Mouse (Mus musculus): ENCODE results near the gene Mtr. TPM values are rescaled to one million over a fixed set of nuclear protein-coding genes. Genes with fewer than 3 reads are reported as not detected.

The Mtr gene
- total RNA-seq (2021) = 10 to 100 TPM; 19.5 to 19.8 TPM

DNA sequence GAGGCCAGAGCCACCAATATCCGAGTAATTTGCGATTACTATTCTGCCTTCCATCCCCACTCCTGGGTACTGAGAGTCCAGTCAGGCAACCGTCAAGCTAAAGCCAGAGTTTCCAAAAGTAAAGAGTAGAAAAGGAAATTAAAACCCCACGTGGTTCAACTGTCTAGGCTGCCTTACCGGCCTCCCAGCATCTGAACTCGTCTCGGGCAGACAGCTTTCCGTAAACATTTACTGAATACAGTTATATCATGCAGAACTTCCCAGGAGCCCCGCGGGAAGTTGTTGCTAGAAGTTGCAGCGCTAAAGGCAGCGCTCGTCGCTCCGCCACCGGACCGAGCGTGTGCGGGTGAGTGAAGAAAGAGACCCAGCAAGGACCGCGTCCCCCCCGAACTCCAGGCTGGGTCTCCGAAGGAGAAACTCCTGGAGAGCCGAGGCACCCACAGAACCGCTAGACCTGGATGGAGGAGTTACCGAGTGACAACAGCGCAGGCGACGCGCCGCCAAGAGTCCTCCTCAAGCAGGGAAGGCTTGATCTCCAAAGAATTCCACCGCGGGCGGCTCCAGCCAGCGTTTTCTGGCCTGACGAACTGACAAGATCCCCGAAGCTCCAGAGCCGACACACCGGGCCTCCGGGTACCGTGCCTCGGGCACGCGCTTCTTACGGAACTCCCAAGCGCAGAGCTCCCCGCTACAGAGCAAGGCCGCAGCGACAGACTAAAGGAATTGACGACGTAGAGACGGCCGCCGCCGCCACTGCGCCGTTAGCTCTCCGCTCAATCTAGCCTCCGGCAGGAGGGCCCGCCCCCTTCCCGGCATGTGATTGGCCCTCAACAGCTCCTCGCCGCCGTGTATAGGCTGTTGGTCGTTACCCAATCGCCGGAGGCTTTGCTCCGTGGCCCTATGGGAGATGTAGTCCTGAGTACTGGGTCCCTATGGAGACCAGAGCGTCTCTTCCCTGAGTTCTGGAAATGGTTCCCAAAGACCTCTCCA lies at the start of gene Mtr:
Gene Mtr (minus strand): TSS at position 723 of the 990 bp plus-strand sequence.
- DNase-seq = peak; percentile 93 to 94

DNA sequence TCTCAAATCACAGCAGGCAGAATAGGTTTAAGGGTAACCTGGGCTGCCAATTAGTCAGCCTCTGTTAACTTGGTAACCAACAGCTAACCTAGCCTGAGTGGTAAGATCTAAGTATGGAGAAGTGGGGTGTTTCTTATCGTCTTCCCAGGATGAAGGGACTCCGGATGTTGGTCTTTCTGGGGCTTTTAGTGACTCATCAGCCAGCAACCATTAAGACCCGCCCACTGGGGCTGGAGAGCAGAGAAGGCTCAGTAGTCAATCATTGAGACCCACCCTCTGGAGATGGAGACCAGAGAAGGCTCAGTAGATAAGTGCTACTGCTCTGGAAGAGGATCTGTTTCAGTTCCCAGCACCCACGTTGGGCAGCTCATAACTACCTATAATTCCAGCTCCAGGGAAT lies 49.4 kb upstream of the Mtr start:
- DNase-seq = no peak

DNA sequence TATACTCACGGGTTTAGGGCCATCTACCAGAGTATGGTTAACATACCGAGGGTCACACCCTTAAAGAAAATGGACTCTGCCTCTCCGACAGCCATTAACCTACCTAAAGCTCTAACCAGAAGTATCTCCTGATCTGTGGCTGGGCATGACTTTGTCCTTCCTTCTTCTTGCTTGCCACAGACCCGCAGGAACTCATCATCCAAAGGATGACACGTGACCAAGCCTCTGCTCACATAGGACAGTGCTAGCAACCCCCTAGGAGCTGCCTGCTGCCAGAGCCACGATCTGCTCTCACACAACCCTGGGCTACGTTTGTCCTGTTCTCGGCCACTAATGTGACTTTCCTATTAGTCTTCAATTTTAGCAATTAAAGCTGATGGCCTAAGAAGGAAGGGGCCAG lies 47.6 kb upstream of the Mtr start:
- DNase-seq = no peak

DNA sequence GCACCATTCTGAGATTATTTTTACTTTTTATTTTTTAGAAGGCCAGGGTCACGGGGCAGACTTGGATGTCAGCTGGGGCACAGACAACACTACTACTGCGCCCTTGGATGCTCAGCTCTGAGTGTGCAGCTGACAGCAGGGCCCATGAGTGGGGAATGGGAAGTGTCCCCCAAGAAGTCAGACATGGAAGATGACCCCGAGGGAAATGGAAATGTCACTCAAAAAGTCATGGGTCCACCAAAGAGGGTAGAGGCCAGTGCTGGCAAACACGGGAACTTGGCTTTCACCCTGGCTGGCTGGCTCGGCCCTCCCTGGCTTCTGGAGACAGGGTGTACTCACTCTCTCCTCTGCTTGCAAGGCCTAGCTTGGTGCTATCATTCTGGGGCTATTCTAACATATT lies 47.1 kb upstream of the Mtr start:
- DNase-seq = no peak

DNA sequence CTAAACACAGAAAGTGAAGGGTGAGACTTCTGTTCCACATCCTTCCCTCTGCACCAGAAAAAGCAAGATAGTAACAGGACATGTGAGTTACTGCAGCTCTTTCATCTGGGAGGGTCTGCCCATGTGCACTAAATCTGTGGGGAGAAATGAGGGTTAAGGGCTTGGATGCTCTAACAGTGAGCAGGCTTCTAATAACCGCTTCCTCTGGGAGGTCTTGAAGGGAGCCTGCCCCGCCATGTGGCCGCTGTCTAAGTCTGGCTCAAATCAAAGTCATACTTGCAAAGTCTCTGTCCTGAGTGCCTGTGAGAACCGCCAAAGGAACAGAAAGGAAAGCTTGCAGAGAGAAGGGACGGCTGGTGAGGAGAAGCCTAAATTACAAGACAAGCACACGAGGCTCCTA lies 39.9 kb upstream of the Mtr start:
- no peak for DNase-seq

DNA sequence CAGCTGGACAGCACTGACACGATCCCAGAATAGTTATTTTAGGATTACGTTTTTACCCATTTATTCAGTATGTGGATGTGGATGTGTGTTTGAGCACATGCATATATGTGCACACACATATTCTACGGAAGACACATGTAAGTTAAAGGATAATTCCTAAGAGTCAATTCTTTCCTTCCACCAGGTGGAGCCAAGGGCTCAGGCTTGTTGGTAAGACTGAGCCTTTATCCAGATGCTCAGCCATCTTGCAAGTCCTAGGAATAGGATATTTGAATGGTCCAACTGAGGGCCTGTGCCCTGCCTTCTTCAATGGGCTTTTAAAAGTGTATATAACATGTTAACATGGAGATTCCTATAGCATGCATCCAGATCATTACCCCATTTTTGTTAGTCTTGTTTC lies 38.8 kb upstream of the Mtr start:
- DNase-seq = peak in 1 of 2 experiments; percentile 27

DNA sequence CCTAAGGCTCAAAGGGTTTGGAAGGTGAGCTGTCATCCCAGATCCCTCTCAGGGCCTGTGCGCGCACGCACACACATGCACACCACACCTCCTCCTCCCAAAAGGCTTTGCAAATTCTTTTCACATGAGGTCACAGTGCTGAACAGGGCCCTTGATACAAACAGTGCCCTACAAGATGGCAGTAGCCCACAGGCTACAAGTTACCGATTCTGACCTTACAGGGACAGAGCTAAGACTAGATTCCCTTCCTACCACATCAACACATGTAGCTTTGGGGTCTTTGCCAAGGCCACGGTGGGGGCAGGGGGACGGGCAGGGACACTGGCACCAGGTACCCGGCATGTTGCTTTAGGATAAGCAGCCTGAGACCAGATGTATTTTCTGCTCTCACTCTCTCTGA lies 35.9 kb upstream of the Mtr start:
- DNase-seq = no peak

DNA sequence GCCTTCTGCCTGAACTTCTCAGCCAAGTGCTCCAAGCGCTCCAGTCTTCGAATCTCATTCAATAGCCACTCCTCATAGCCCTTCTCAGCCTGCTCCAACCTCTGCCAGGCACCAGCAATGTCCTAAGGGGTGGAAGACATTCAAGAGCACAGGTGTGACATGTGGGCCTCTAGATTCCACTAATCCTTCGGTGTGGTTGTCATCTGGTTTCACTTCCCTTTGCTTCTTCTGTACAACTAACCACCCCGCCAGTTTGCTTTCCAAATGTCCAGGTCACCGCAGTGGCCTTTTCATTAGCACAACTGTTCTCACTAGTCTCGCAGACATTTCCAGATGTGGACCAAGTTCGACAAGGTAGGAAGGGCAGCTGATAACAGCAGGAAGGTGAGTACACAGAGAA lies 32.8 kb upstream of the Mtr start:
- no peak for DNase-seq

DNA sequence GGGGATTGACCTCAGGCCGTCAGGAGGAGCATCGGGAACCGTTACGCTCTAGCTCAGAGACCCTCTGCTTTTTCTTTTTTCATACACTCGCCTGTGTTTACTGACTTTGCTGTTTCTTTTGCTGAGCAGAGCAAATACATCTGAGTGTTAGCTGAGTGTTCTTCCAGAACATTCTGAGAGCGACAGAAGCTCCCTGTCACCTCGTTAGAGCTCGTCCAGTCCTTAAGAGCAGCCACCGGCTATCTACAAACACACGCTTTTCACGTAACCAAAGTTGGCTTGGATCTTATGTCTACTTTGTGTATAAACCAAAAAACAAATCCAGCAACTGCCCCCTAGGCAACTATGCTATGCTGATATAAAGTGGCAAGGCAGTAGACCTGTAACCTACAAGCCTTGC lies 26.6 kb upstream of the Mtr start:
- no peak for DNase-seq

DNA sequence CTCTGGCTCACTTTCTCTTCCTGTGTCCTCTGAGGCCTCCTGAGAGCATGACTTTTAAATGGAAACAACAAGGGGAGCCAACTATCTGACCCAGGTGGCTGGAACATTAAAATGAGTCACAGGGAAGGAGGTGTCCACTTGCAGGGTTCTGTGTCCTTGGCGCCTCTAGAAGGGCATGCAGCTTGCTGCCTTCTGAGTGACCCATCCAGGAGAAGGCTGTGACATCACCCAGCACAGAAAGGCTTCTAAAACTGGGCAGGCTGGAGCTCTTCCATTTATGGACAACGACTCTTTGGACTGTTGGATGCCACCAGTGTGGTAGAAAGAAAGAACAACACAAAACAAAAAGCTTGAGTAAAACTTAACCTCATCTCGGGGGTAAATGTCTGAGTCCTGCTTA lies 25.9 kb upstream of the Mtr start:
- no peak for DNase-seq

DNA sequence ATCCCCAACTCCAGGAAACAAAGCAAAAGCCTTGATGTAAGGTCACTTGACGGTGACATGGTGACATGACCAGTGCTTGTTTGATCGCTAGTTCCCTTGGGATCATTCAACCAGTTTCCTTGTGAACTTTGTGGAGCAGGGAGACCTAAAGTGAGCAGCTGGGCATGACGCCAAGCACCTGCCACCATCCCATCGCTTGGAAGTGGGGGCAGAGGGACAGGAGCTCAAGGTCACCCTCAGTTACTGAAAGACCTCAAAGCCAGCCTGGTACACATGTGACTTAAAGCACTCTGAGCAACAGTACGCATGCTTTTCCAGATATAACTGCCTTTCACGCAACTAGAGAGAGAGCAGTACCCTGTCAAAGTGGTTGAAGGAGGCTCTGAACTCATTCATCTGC lies 16.8 kb upstream of the Mtr start:
- DNase-seq = no peak

DNA sequence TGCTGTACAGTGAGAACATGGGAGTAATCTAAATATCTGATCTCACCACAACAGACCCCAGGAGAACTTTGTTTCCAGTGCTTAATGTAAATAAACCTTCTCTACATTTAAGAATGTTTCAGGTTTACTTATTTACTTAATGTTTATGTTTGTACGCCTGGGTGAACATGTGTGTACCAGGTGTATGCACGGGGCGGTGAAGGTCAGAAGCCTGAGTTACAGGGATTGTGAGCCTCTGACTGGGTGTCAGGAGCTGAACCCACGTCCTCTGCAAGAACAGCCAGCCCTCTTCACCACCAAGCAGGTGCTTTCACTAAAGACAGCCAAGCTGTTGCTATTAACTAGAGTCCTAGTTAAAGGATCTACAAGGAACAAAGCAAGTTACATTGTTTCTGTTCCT lies 16.3 kb upstream of the Mtr start:
- DNase-seq = no peak

DNA sequence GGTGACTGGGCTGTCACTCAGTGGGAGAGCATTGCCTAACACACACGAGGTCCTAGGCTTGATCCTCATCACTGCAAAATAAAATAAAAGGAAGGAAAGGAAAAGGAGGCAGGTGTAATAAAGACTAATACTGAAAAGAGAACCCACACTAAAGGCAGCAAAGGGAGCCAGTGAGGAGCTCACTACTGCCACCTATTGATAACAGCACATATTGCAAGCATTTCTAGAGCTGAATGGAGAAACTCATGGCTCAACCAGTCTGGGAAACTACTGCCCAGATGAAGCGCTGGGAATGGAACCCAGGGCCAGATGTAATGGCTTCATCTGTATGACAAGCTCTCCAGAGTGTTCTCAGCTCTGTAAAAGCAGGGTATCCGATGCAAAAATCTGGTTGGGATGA lies 15.0 kb upstream of the Mtr start:
- DNase-seq = peak in 1 of 2 experiments; percentile 18

DNA sequence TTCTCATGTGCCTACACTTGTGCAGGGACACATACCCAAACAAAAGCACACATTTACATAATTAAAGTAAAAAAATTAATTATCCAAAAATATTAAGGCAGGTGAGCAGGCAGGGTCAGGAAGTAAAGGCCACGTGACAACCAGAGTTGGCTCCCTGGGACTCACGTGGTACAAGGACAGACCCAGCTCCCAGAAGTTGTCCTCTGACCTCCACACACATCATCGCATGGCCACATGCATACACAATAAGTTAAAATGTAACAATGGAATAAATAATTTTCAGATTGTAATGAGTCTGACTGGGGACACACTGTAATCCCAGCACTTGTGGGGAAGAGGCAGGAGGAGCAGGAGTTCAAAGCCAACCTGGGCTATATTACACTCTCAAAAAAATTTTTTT lies 10.1 kb upstream of the Mtr start:
- DNase-seq = no peak

DNA sequence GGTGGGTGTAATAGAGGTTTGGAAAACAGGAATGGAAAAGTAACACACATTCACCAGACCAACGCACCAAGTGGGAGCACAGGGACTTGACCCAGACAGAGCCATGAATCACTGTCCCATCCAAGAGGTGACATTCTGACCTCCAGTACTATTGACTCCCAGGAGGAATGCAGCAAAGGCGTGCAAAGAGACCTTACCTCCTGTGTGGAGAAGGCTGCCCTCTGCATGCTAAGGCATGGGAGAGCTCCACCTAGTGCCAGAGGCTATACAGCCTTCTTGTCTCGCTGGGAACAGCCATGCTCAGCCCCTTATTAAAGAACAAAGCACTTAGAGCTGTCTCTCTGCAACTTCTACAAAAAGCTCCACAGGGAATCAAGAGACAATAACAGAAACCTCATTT lies 9.2 kb upstream of the Mtr start:
- DNase-seq = no peak

DNA sequence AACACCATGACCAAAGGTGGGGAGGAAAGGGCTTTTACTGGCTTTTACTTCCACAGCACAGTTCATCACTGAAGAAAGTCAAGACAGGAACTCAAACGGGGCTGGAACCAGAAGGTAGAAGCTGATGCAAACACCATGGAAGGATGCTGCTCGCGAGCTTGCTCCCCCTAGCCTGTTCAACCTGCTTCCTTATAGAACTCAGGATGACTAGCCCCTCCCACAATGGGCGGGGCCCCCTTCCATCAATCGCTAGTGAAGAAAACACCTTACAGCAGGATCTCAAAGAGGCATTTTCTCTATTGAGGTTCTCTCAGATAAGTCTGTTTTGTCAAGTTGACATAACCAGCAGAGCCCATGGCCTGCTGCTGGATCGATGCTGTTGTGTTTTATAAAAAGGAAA lies 6.1 kb upstream of the Mtr start:
- no peak for DNase-seq

DNA sequence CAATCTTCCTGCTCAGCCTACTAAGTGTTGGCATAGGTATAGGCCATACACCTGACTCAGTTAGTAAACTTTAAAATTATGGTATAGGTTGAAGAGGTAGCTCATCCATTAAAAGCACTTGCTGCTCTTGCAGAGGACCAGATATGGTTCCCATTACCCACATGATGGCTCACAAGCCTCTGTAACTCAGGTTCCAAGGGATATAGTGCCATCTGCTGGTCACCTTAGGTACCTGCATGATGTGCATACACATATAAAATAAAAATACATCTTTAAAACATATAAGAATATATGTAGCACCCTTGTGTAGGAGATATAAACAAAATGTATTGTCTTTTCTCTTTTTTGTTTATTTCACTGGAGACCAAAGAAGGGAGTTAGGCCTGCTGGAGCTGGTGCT lies 3.6 kb upstream of the Mtr start:
- DNase-seq = no peak

DNA sequence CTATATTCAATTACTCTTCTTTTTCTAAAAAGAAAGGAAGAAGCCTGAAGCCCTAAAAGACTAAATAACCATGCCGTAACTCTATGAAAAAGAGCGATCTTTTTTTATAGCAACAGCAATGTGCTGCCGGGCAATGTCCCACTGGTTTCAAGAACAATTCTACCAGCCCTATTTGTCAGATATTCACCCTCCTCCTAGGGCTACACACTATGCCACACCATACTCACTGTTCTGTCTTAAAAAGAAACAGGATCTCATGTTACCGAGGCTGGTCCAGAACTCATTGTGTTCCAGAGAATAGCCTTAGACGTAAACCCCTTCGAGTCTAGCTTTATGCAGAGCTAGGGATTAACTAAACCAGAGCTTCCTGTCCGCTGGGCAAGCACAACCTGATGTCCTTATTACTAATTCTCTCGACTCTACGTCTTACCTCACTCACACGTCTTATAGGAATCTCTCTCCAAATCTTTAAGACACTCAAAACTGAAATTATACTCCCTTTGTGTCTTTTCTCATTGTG lies 982 bp downstream of the Mtr start:
- no peak for DNase-seq

DNA sequence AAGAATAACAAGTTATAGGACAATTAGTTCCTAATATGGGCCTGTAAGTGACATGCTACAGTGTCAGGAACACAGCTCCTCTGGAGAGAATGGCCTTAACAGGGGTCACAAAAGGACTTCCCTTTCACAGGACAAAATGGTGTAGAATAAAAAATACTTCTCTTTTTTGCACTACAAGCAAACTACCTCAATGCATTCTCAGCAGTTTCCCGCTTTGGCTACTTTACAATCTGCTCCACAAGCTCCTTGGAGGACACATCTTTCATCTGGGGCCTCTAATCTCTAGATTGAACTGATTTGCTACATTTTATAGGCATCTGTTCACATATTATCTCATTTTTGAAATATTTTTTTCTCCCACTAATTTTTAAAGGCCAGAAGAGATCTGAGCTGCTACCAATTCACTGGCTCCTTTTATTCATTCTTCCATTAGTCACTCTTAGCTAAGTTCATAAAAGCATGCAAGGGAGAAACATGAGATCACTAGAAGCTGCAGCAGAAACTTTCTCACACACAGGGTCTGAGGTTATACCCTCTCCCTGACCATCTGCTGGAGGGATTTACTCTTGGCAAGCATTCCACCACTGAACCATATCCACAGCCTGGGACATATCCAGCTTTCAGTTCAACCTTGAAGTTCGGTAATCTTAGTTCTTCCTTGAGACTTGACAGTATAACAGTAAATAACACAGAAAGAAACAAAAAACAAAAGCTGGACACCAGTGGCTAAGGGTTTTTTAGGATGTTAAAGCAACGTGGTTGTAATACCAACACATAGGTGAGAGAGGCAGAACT lies 1.8 kb downstream of the Mtr start:
- no peak for DNase-seq

DNA sequence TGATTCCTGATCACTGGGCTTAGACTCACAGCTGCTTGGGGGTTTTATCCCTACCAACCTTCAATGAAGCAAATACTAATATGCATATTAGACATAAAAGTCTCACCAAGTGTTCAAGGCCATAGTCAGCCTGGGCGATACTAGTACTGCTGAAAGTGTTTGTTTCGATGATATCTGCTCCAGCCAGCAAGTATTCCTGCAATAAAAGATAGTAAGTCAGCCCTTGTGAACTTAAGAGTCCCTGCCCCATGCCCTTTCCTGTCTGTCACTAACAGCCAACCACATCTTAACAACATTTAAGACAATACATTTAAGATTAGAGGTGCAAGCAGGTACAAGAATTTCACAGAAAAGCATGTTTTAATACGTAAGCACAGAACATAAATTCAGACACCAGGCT lies 7.4 kb downstream of the Mtr start:
- no peak for DNase-seq

DNA sequence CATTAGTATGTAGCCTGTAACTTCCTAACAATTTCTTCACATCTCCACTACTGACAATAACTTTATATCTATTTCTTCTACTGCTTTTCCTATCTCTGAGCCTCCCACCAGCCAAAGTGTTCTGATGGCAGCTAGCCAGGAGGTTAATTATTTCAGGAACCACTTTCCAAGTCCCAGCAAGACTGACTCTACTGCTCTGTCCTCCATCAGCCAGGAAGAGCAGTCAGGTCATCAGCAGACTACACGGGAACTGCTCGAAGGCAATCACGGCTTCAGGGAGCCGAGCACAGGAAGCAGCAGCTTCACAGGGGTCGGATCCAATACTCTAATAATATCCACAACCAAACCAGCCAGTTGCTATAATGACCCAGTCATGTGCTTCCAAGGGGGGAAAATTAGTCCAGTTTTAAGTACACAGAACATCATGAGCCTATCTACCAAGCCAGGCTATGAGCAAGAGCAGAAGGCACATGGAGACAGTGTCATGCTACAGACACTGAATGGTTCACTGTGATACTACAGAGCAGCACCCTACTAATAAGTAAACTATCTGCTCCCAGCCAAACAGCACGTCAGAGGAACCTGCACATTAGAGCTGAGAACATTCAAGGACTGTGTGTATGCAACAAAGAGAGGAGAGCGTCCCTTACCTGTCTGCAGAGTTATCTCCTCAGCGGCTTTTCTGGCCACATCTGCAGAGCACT lies 8.6 kb downstream of the Mtr start:
- DNase-seq = no peak

DNA sequence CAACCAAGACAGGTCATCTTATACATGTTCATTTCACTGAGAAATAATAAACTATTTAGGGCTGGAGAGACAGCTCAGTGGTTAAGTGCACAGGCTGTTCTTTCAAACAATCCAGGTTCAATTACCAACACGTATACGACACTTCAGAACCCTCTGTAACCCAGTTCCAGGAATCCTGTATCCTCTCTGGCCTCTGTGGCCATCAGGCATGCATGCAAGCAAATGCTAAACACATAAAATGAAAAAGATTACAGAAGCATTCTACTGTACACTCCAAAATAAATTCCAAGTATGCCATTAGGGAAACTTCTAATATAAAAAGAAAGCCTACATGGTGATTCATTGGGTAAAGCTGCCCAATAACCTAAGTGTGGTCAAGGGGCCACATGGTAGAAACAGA lies 12.0 kb downstream of the Mtr start:
- DNase-seq = no peak

DNA sequence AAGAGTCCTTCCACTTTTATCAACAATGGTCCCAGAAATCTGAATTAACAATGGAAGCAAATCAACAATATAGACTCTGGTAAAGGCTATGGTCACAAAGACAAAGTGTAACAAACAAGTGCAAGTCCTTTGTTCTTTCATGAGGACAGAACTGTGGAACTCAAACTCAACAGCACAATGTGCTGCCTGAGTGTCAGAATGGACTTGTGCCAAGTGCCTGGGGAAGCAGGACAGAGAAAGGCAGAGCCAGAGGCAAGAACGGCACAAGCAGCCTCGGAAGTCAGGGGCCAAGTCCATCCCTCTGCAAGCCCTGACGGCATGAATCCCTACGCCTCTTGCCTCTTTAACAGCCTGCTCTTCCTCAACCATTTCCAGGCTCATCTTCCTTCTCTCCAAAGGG lies 13.9 kb downstream of the Mtr start:
- DNase-seq = no peak
